Mouse (Mus musculus): ENCODE results near the gene Zfp523. TPM values are rescaled to one million over a fixed set of nuclear protein-coding genes. Genes with fewer than 3 reads are reported as not detected.

The Zfp523 gene
- polyA plus RNA-seq, 1 experiment = 0.39 TPM

DNA sequence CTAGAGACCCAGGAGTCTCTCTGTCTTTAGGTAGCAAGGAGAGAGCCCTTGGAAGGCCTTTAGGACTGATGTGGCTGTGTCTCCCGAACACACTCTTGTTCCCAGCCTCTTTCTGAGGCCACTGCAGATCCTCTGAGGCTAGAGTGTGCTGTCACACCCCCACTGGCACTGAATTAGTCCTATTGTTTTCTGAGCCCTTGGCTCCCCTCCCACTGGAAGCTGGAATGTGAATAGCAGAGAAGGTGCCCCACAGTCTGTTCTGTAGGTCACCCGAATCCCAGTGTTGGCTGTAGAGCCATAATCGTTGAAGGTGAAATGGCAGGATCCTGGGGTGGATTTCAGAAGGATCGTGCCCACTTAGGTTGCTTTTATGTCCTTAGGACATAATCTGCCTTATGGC is 3.4 kb downstream of the Zfp523 start:
- TF ChIP-seq TAL1 (IDR thresholded peaks at IDR 0.05; ENCODE audit: low read length) (no peak), GATA1 (IDR thresholded peaks at IDR 0.05; ENCODE audit: low read length) (no peak)
- no peaks in the 10 kb centered on the region for H3K36me3 ChIP-seq (ENCODE audit: control insufficient read depth)
- H3K4me3 ChIP-seq (replicated peaks) = no peak overlapping the region
- H3K4me1 ChIP-seq (ENCODE audit: control insufficient read depth) = peaks cover 18% of the 10 kb centered on the region
- no peaks in the 10 kb centered on the region for H3K9me3 ChIP-seq (ENCODE audit: control insufficient read depth, low read length)
- peaks cover 10% of the 10 kb centered on the region for H3K27me3 ChIP-seq (ENCODE audit: control insufficient read depth)

DNA sequence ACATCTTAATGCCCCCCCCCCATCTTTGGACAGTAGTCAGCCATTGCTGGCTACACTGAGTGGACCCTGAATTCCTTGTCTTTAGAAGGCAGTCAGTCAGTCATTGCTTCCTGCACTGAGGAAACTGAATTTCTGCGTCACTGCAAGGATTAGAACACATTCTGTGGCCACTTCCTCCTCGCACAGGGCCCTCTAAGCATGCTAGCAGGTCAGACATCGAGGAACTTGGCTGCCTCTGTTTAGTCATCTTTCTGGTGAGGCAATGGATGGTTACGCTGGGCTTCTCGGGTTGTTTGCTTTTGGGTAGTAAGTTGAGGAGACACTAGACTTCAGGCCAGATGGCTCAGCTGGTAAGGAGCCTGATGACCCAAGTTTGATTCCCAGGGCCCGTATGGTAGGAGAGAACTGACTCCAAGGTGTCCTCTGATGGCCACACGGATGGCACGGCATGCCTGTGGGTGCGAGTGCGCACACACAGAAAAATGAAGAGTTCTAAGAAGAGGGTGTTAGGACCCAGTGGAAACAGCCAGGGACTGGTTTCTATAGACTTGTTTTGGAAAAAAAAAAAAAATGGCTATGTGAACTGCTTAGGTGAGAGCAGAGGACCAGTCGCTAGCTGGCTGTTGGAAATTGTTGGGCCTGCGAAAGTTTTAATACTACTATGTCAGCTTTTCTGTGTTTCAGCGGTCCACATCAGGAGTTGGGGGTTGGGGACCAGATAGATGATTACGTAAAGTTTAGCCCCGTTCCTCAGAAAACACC is 4.0 kb downstream of the Zfp523 start:
- Histone ChIP-seq H3K27me3 (ENCODE audit: control insufficient read depth) (peaks cover 7% of the 10 kb centered on the region), H3K36me3 (ENCODE audit: control insufficient read depth) (no peaks in the 10 kb centered on the region), H3K4me3 (replicated peaks) (no peak overlapping the region), H3K9me3 (ENCODE audit: control insufficient read depth, low read length) (no peaks in the 10 kb centered on the region), H3K4me1 (ENCODE audit: control insufficient read depth) (peaks cover 18% of the 10 kb centered on the region)
- TF ChIP-seq TAL1 (IDR thresholded peaks at IDR 0.05; ENCODE audit: low read length) (no peak), GATA1 (IDR thresholded peaks at IDR 0.05; ENCODE audit: low read length) (no peak)

DNA sequence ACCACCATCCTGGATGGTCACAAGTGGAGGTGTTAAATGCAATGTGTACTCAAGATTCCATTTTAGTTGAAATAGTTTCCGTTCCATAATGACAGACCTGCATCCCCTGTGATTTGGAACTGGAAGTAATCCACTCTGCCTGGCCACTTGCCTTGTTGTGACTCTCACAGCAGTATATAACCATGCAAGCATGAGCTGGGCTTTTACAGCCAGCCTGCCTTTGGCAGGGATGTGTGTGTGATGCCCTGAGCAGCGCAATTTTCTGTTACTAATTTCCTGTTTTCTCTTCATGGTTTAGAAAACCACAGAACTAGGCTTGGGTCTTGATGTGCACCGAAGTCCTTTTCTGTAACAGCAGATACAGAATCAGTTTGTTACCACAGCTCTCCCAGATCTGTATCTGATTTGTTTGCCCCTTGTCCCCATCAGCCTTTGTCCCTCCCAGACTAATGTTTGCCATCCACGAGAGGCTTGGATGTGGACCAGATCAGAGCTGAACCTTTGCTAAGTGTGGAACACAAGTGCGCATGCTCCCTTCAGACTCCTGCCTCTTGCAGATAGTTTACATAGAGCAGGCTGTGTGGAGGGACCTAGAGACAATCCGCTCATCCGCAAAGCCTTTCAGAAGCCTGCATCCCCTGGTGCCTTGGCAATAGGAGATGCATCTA is 8.2 kb downstream of the Zfp523 start:
- no peaks in the 10 kb centered on the region for H3K27me3 ChIP-seq (ENCODE audit: control insufficient read depth)
- no peaks in the 10 kb centered on the region; the same call in 1 of the 2 replicates for H3K4me1 ChIP-seq (ENCODE audit: control insufficient read depth)
- TF ChIP-seq GATA1 (IDR thresholded peaks at IDR 0.05; ENCODE audit: low read length) (no peak), TAL1 (IDR thresholded peaks at IDR 0.05; ENCODE audit: low read length) (no peak)
- no peaks in the 10 kb centered on the region; the same call in 1 of the 2 replicates for H3K36me3 ChIP-seq (ENCODE audit: control insufficient read depth)
- no peak overlapping the region for H3K4me3 ChIP-seq (replicated peaks)
- H3K9me3 ChIP-seq (ENCODE audit: control insufficient read depth, low read length) = no peaks in the 10 kb centered on the region

DNA sequence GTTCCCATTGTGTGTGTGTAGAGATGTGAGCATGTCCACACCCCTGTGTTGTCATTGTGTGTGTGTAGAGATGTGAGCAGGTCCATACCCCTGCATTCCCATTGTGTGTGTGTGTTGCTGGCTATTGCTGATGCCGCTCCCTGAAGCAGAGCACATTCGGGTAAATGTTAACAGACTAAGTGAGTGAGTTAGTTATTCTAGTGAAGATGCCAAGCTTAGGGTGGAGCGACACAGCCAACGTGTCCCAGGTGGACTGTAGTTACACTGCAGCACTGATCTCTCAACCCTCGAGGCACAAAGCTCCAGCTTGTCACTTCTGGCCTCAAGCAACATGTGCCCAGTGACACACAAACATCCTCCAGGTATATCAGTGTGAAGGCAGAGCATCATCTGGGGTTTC is 11.4 kb downstream of the Zfp523 start:
- no peaks in the 10 kb centered on the region for H3K9me3 ChIP-seq (ENCODE audit: control insufficient read depth, low read length)
- H3K4me3 ChIP-seq (replicated peaks) = no peak overlapping the region
- peaks cover 2% of the 10 kb centered on the region; the same call in 1 of the 2 replicates for H3K36me3 ChIP-seq (ENCODE audit: control insufficient read depth)
- no peaks in the 10 kb centered on the region for H3K27me3 ChIP-seq (ENCODE audit: control insufficient read depth)
- no peaks in the 10 kb centered on the region for H3K4me1 ChIP-seq (ENCODE audit: control insufficient read depth)
- no peak for TF ChIP-seq TAL1 (IDR thresholded peaks at IDR 0.05; ENCODE audit: low read length)
- no peak for TF ChIP-seq GATA1 (IDR thresholded peaks at IDR 0.05; ENCODE audit: low read length)

DNA sequence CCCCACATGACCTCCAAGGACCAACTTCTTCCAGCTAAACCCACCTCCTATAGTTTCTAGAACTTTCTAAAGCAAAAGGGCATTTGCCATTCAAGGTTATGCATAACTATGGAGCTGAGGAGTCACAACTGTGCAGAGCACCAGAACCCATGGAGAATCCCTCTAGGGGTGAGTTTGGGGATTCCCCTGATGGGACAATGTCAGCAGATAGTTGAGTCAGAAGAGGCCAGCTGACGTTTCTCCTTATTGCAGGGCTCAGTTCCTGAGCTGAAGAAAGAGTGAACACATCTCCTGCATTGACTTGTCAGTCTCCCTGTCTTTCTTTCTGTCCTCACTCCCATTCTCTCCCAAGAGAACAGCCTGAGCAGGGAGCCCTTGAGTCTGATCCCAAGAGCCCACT is 15.8 kb downstream of the Zfp523 start:
- Histone ChIP-seq H3K27me3 (ENCODE audit: control insufficient read depth) (no peaks in the 10 kb centered on the region), H3K9me3 (ENCODE audit: control insufficient read depth, low read length) (no peaks in the 10 kb centered on the region), H3K36me3 (ENCODE audit: control insufficient read depth) (peaks cover 12% of the 10 kb centered on the region), H3K4me3 (replicated peaks) (no peak overlapping the region), H3K4me1 (ENCODE audit: control insufficient read depth) (no peaks in the 10 kb centered on the region)
- TF ChIP-seq TAL1 (IDR thresholded peaks at IDR 0.05; ENCODE audit: low read length) (no peak), GATA1 (IDR thresholded peaks at IDR 0.05; ENCODE audit: low read length) (no peak)

DNA sequence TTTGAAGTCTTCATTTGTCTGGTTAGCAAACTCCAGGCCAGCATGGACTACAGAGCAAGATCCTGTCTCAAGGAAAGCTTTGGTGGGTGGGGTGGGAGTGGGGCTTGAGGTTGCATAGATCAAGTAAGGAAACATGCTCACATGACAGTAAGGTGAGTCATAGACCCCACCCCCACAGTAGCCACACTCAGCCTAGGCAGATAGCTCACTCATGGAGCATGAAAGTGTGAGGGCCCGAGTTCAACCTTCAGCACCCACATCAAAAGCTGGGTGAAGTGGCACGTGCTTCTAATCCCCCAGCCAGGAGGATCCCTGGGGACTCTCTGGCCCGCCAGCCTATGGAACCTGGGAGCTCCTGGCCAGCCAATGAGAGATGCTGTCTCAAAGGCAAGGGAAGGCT is 16.6 kb downstream of the Zfp523 start:
- TF ChIP-seq GATA1 (IDR thresholded peaks at IDR 0.05; ENCODE audit: low read length) = no peak
- no peak for TF ChIP-seq TAL1 (IDR thresholded peaks at IDR 0.05; ENCODE audit: low read length)

DNA sequence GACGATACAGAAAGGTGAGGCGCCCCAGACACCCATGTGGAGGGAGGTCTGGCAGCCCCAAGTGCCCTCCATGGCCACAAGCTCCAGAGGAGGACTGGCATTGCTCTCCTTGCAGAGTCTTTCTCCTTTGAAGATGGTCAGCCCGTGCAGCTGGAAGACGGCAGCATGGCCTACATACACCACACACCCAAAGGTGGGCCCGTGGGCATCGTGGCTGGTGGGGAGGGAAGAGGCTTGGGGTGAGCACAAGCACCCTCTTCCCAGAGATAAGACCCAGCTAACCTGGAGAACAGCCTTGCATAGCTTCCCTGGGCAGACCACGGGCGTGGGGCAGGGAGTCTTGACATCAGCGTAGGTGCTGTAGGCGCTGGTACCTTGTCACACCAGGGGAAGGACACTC is 18.1 kb downstream of the Zfp523 start:
- no peak for TF ChIP-seq GATA1 (IDR thresholded peaks at IDR 0.05; ENCODE audit: low read length)
- Histone ChIP-seq H3K4me1 (ENCODE audit: control insufficient read depth) (no peaks in the 10 kb centered on the region), H3K36me3 (ENCODE audit: control insufficient read depth) (peaks cover 13% of the 10 kb centered on the region), H3K4me3 (replicated peaks) (no peak overlapping the region), H3K27me3 (ENCODE audit: control insufficient read depth) (no peaks in the 10 kb centered on the region), H3K9me3 (ENCODE audit: control insufficient read depth, low read length) (no peaks in the 10 kb centered on the region)

More for the DNA sequence above, 16.6 kb downstream of the Zfp523 start:
- no peaks in the 10 kb centered on the region for H3K27me3 ChIP-seq (ENCODE audit: control insufficient read depth)
- H3K4me1 ChIP-seq (ENCODE audit: control insufficient read depth) = no peaks in the 10 kb centered on the region
- peaks cover 13% of the 10 kb centered on the region for H3K36me3 ChIP-seq (ENCODE audit: control insufficient read depth)
- H3K9me3 ChIP-seq (ENCODE audit: control insufficient read depth, low read length) = no peaks in the 10 kb centered on the region
- no peak overlapping the region for H3K4me3 ChIP-seq (replicated peaks)

DNA sequence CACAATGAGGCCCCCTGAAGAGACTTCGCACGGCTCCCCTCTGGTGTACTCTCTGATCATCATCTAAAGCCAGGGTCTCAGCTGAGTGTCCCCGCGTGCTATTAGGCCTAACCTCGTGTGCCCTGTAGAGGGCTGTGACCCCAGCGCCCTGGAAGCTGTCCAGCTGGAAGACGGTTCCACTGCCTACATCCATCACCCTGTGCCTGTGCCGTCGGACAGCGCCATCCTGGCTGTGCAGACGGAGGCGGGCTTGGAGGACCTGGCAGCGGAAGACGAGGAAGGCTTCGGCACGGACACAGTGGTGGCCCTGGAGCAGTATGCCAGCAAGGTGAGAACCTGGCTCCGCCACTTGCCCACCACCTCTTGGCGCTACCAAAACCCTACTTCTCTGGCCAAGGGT is 20.7 kb downstream of the Zfp523 start:
- Histone ChIP-seq H3K9me3 (ENCODE audit: control insufficient read depth, low read length) (no peaks in the 10 kb centered on the region), H3K27me3 (ENCODE audit: control insufficient read depth) (no peaks in the 10 kb centered on the region), H3K36me3 (ENCODE audit: control insufficient read depth) (peaks cover 20% of the 10 kb centered on the region), H3K4me1 (ENCODE audit: control insufficient read depth) (no peaks in the 10 kb centered on the region), H3K4me3 (replicated peaks) (no peak overlapping the region)
- TF ChIP-seq TAL1 (IDR thresholded peaks at IDR 0.05; ENCODE audit: low read length) (no peak), GATA1 (IDR thresholded peaks at IDR 0.05; ENCODE audit: low read length) (no peak)

DNA sequence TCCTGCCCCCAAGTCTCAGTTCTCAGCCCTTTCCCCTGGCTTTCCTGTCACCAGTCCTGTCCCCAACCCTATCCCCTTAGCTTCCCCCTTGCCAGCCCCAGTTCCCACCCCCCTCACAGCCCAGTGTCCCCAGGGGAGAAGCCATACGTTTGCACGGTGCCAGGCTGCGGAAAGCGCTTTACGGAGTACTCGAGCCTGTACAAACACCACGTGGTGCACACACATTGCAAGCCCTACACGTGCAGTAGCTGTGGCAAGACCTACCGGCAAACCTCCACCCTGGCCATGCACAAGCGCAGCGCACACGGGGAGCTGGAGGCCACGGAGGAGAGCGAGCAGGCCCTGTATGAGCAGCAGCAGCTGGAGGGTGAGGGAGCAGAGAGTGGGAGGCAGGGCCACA is 25.1 kb downstream of the Zfp523 start:
- H3K36me3 ChIP-seq (ENCODE audit: control insufficient read depth) = peaks cover 18% of the 10 kb centered on the region
- H3K4me1 ChIP-seq (ENCODE audit: control insufficient read depth) = peaks cover 3% of the 10 kb centered on the region
- no peaks in the 10 kb centered on the region for H3K9me3 ChIP-seq (ENCODE audit: control insufficient read depth, low read length)
- H3K27me3 ChIP-seq (ENCODE audit: control insufficient read depth) = no peaks in the 10 kb centered on the region
- no peak for TF ChIP-seq GATA1 (IDR thresholded peaks at IDR 0.05; ENCODE audit: low read length)
- no peak for TF ChIP-seq TAL1 (IDR thresholded peaks at IDR 0.05; ENCODE audit: low read length)
- no peak overlapping the region for H3K4me3 ChIP-seq (replicated peaks)

Measured in erythroblast, embryonic 14.5 days (primary cell).